Mouse (Mus musculus) forebrain, embryonic 12.5 days (tissue): ENCODE data around the gene Galnt2. TPM values are rescaled to one million over a fixed set of nuclear protein-coding genes. Genes with fewer than 3 reads are reported as not detected.

Experiments used
- ATAC-seq: fragments of 200-750 bp; cut with Nextera tagmentation; 2 replicates; pipeline ENCODE4 v1.8.0; 2017; ENCODE audit warnings: moderate TSS enrichment; ENCODE audit not compliant: low FRiP score
- H3K27ac ChIP-seq: fragments of 300-500 bp; sonication (generic); 2 replicates; pipeline ENCODE4 v1.5.1; 2016; ENCODE audit warnings: mild to moderate bottlenecking
- H3K27me3 ChIP-seq: fragments of 300-500 bp; sonication (generic); 2 replicates; pipeline ENCODE4 v1.6.1; 2016; ENCODE audit warnings: mild to moderate bottlenecking
- H3K36me3 ChIP-seq: fragments of 300-500 bp; sonication (generic); replicated peaks from 2 replicates; pipeline ENCODE4 v1.6.1; 2016; ENCODE audit warnings: mild to moderate bottlenecking
- H3K4me1 ChIP-seq: fragments of 300-500 bp; sonication (generic); 2 replicates; pipeline ENCODE4 v1.6.1; 2016
- H3K4me2 ChIP-seq: fragments of 300-500 bp; sonication (generic); 2 replicates; pipeline ENCODE4 v1.6.1; 2016; ENCODE audit warnings: mild to moderate bottlenecking, moderate library complexity
- H3K4me3 ChIP-seq: fragments of 300-500 bp; sonication (generic); replicated peaks from 2 replicates; pipeline ENCODE4 v1.5.1; 2016; ENCODE audit warnings: mild to moderate bottlenecking
- H3K9ac ChIP-seq: fragments of 300-500 bp; sonication (generic); 2 replicates; pipeline ENCODE4 v1.6.1; 2016; ENCODE audit warnings: mild to moderate bottlenecking
- H3K9me3 ChIP-seq: fragments of 300-500 bp; sonication (generic); 2 replicates; pipeline ENCODE4 v1.6.1; 2016
- WGBS: fragments of 180-500 bp; shearing (Covaris S2); methylation state at CpG from one replicate; pipeline ENCODE4 v1.1.7; 2016; 5-methylcytosine and 5-hydroxymethylcytosine counted together
- polyA plus RNA-seq: library from polyadenylated mRNA; unstranded; fragments of >200 nt; fragmentation: Nextera tagmentation; extraction: Ambion mirVana; gene quantifications from 2 replicates; pipeline ENCODE4 v1.2.1, GENCODE M21; 2016

The Galnt2 gene
- polyA plus RNA-seq, 1 experiment from 2014 or later, result 71.8 TPM

GRCm38 (mm10) chr8:124393013-124393412 is 161.8 kb downstream of the Galnt2 start:
- H3K9me3 ChIP-seq, result no peaks in the 10 kb centered on the region
- H3K27ac ChIP-seq, result no peak overlapping the region
- H3K4me3 ChIP-seq, result no peak overlapping the region
- H3K9ac ChIP-seq, result no peak overlapping the region
- H3K4me1 ChIP-seq, result no peaks in the 10 kb centered on the region
- WGBS, result 86% methylated on average over 5 of the region's 5 CpGs
- no peak overlapping the region for H3K4me2 ChIP-seq
- ATAC-seq, result no peak
- H3K36me3 ChIP-seq, result no peaks in the 10 kb centered on the region
- no peaks in the 10 kb centered on the region for H3K27me3 ChIP-seq

- no peak for ATAC-seq
- 81% methylated on average over 4 of the region's 4 CpGs for WGBS
- Histone ChIP-seq H3K36me3 (no peaks in the 10 kb centered on the region), H3K4me2 (no peak overlapping the region), H3K4me1 (no peaks in the 10 kb centered on the region), H3K4me3 (no peak overlapping the region), H3K27ac (no peak overlapping the region), H3K27me3 (no peaks in the 10 kb centered on the region), H3K9me3 (no peaks in the 10 kb centered on the region), H3K9ac (no peak overlapping the region)
Measured at GRCm38 (mm10) chr8:124393927-124394326, 162.7 kb downstream of the Galnt2 start.

- peaks cover 9% of the 10 kb centered on the region; the same call in 1 of the 2 replicates for H3K4me1 ChIP-seq
- ATAC-seq, result no peak
- H3K9me3 ChIP-seq, result no peaks in the 10 kb centered on the region
- H3K4me2 ChIP-seq, result no peak overlapping the region
- H3K27me3 ChIP-seq, result no peaks in the 10 kb centered on the region
- H3K27ac ChIP-seq, result no peak overlapping the region
- no peaks in the 10 kb centered on the region for H3K36me3 ChIP-seq
- H3K9ac ChIP-seq, result no peak overlapping the region
- 90% methylated on average over 7 of the region's 7 CpGs for WGBS
- H3K4me3 ChIP-seq, result no peak overlapping the region
Measured at GRCm38 (mm10) chr8:124394951-124395350, 163.8 kb downstream of the Galnt2 start.

Other genes with a start within 250 kb of the Galnt2 start
- gene Abcb10, start 248.3 kb upstream of the Galnt2 start, polyA plus RNA-seq, result 16.1 and 17.3 TPM in 2 replicates
- gene Taf5l, start 210.0 kb upstream of the Galnt2 start, polyA plus RNA-seq, result 38.7 and 39.8 TPM in 2 replicates
- 6.5 and 7.7 TPM in 2 replicates for gene Urb2, start 209.9 kb upstream of the Galnt2 start, polyA plus RNA-seq
- gene Pgbd5, start 208.3 kb downstream of the Galnt2 start, polyA plus RNA-seq, result 4.5 and 4.8 TPM in 2 replicates